8 mouse cellular contexts compared by ENCODE assay signal in the genomic region with DNA sequence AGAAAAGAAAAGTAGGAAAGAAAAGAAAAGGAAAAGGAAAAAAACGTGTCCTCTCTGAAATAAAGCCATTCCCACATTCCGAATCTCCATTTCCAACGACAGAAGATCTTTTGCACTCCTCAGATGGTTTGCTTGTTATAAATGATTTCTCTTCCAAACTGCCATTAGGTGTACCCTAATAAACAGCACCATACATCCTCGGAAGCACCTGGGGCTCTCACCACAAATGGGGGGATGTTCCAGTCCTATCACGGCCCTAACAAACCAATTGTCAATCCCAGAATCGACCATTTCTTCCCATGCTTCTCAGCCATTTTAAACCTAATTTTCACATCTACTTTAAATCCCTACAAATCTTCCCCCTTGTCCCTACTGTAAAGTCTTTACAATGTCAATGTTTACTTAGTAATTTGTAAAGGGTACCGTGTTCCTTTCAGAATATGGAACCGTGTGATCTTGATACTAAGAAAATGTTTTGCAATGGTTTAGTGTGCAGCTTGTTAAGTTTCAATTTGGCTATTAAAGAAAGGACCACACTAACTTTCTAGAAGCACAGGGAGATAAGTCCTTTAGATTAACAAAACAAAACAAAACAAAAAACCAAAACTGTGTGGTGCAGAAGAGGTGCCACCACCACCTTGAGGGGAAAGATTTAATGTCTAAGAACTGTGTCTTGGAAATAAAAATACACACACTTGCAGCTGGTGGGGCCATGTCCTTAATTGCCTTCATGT.
A peak's percentile ranks its signal among the peaks of the same experiment; 100 is the strongest.
DNase-seq lines count a peak whose midpoint lies in the region; ATAC-seq and TF ChIP-seq lines count a peak whose summit lies in the region.

No protein-coding gene starts in this region.

- TF ChIP-seq CTCF in E14TG2a.4 (conservative IDR thresholded peaks at IDR 0.05; ENCODE audit: low read length): no peak
- TF ChIP-seq CTCF in heart, postnatal 0 days (IDR thresholded peaks at IDR 0.05; ENCODE audit: low read depth): no peak

- H3K4me3 ChIP-seq in heart, embryonic 11.5 days (ENCODE audit: low read depth, low read length): no peak overlapping the region
- H3K4me3 ChIP-seq in E14TG2a.4 (replicated peaks; ENCODE audit: low read length): 0 out of 2 replicates have a peak overlapping the region, but pooled peaks have one; percentile 72
- H3K4me3 ChIP-seq in heart, postnatal 0 days (ENCODE audit: low read depth, low read length): peak overlapping the region; percentile 47
- no peak overlapping the region for H3K4me3 ChIP-seq in midbrain, embryonic 11.5 days (ENCODE audit: low read depth, low read length)

- no peak overlapping the region for H3K9ac ChIP-seq in heart, embryonic 11.5 days (ENCODE audit: low read depth, low read length)
- H3K9ac ChIP-seq in heart, postnatal 0 days (replicated peaks; ENCODE audit: low read depth, low read length): peak overlapping the region; percentile 64
- H3K9ac ChIP-seq in midbrain, embryonic 11.5 days (ENCODE audit: low read length): peak overlapping the region; percentile 36; the same call in 1 of the 2 replicates

- peak overlapping the region; percentile 68 for H3K4me2 ChIP-seq in heart, embryonic 11.5 days
- H3K4me2 ChIP-seq in heart, postnatal 0 days (ENCODE audit: low read depth, low read length): peak overlapping the region; percentile 87
- H3K4me2 ChIP-seq in midbrain, embryonic 11.5 days: peak overlapping the region; percentile 49; the same call in 1 of the 2 replicates

- no peaks in the 10 kb centered on the region for H3K4me1 ChIP-seq in heart, embryonic 11.5 days (ENCODE audit: control insufficient read depth, insufficient read depth, low read length)
- peaks cover 63% of the 10 kb centered on the region for H3K4me1 ChIP-seq in E14TG2a.4 (replicated peaks; ENCODE audit: low read depth, low read length)
- 0 out of 2 replicates have a peak, but pooled peaks cover 7% of the 10 kb centered on the region for H3K4me1 ChIP-seq in heart, postnatal 0 days (ENCODE audit: control insufficient read depth, insufficient read depth)
- H3K4me1 ChIP-seq in midbrain, embryonic 11.5 days (ENCODE audit: control insufficient read depth, insufficient read depth, low read length): peaks cover 10% of the 10 kb centered on the region

- no peaks in the 10 kb centered on the region for H3K27me3 ChIP-seq in heart, embryonic 11.5 days (ENCODE audit: control insufficient read depth, insufficient read depth, low read length)
- 0 out of 2 replicates have a peak, but pooled peaks cover 2% of the 10 kb centered on the region for H3K27me3 ChIP-seq in E14TG2a.4 (ENCODE audit: insufficient read depth, low read length)
- no peaks in the 10 kb centered on the region for H3K27me3 ChIP-seq in heart, postnatal 0 days (ENCODE audit: control insufficient read depth, insufficient read depth, low read length)
- H3K27me3 ChIP-seq in midbrain, embryonic 11.5 days (ENCODE audit: control insufficient read depth, insufficient read depth, low read length): no peaks in the 10 kb centered on the region

- H3K9me3 ChIP-seq in heart, embryonic 11.5 days (replicated peaks; ENCODE audit: control insufficient read depth, low read length): no peaks in the 10 kb centered on the region
- H3K9me3 ChIP-seq in E14TG2a.4 (ENCODE audit: low read length): no peaks in the 10 kb centered on the region
- H3K9me3 ChIP-seq in heart, postnatal 0 days (replicated peaks; ENCODE audit: control insufficient read depth, low read length): no peaks in the 10 kb centered on the region
- H3K9me3 ChIP-seq in midbrain, embryonic 11.5 days (ENCODE audit: control insufficient read depth, low read length): no peaks in the 10 kb centered on the region

- WGBS in heart, embryonic 11.5 days (ENCODE audit: insufficient replicate concordance): 39% methylated on average over 8 of the region's 8 CpGs
- 30% methylated on average over 8 of the region's 8 CpGs for WGBS in heart, postnatal 0 days
- WGBS in midbrain, embryonic 11.5 days: 39% methylated on average over 8 of the region's 8 CpGs

- no peaks in the 10 kb centered on the region for H3K36me3 ChIP-seq in heart, embryonic 11.5 days (ENCODE audit: control insufficient read depth, insufficient read depth, low read length)
- H3K36me3 ChIP-seq in E14TG2a.4 (ENCODE audit: insufficient read depth, low read length): no peaks in the 10 kb centered on the region
- H3K36me3 ChIP-seq in heart, postnatal 0 days (replicated peaks; ENCODE audit: control insufficient read depth, insufficient read depth, low read length): no peaks in the 10 kb centered on the region
- no peaks in the 10 kb centered on the region for H3K36me3 ChIP-seq in midbrain, embryonic 11.5 days (ENCODE audit: control insufficient read depth, insufficient read depth, low read length)

- peak overlapping the region; percentile 86; the same call in 1 of the 2 replicates for H3K27ac ChIP-seq in heart, embryonic 11.5 days (ENCODE audit: low read depth, low read length)
- peak overlapping the region; percentile 93 for H3K27ac ChIP-seq in heart, postnatal 0 days (ENCODE audit: low read depth)
- peak overlapping the region; percentile 75; the same call in 1 of the 2 replicates for H3K27ac ChIP-seq in midbrain, embryonic 11.5 days (ENCODE audit: low read depth, low read length)

- DNase-seq in heart, postnatal 10 days: no peak
- DNase-seq in heart, postnatal 0 days (ENCODE audit: low spot score): peak; percentile 51
- DNase-seq in midbrain, embryonic 11.5 days (ENCODE audit: low spot score, missing footprints): peak; percentile 89
- no peak for DNase-seq in cerebellum, adult 9-10 months
- DNase-seq in spleen, adult 18-20 months: no peak
- no peak for DNase-seq in ovary, postnatal 10 days (ENCODE audit: low spot score)

- no peak for ATAC-seq in heart, embryonic 11.5 days (replicated peaks; ENCODE audit: insufficient number of reproducible peaks, low FRiP score, low TSS enrichment)
- ATAC-seq in heart, postnatal 0 days (ENCODE audit: insufficient read depth, low read depth): no peak
- ATAC-seq in midbrain, embryonic 11.5 days (ENCODE audit: low FRiP score): no peak

- TF ChIP-seq EP300 in heart, postnatal 0 days (IDR thresholded peaks at IDR 0.05; ENCODE audit: low read depth): no peak

- intact Hi-C loops in heart, postnatal 10 days (cut with DNase I): no loop called here

Comparison
In these comparisons a context has a peak if more than half of its experiments do, and no peak if none do; other contexts are left out.
1. H3K4me3 ChIP-seq: peak in E14TG2a.4 (single experiment) and heart, postnatal 0 days (single experiment); none in heart, embryonic 11.5 days (single experiment) and midbrain, embryonic 11.5 days (single experiment).
2. DNase-seq: peak in heart, postnatal 0 days (single experiment) and midbrain, embryonic 11.5 days (single experiment); none in heart, postnatal 10 days (0 of 2), cerebellum, adult 9-10 months (single experiment), spleen, adult 18-20 months (0 of 2) and ovary, postnatal 10 days (single experiment).
3. Peak in every context shown above with its lines, with median percentiles within 50 percentile points of each other: H3K27ac ChIP-seq and H3K4me2 ChIP-seq.